Mouse (Mus musculus) cerebellum, adult 2 months (tissue): ENCODE results near the gene Cachd1. TPM values are rescaled to one million over a fixed set of nuclear protein-coding genes. Genes with fewer than 3 reads are reported as not detected.

Experiments used
- DNase-seq, 2 experiments: peaks; one replicate each; pipeline ENCODE4 v3.0.0; 2021
- H3K27ac ChIP-seq: fragments of 200-500 bp; 2 replicates; pipeline ENCODE4 v1.5.1; 2012; ENCODE audit warnings: low read length, control low read depth, inconsistent platforms; ENCODE audit not compliant: insufficient read depth
- H3K27me3 ChIP-seq: fragments of 200-500 bp; 2 replicates; pipeline ENCODE4 v1.6.1; 2012; ENCODE audit warnings: inconsistent platforms, mild to moderate bottlenecking, low read length, moderate library complexity; ENCODE audit not compliant: control insufficient read depth, insufficient read depth
- H3K4me1 ChIP-seq: fragments of 200-500 bp; 2 replicates; pipeline ENCODE4 v1.6.1; 2011; ENCODE audit warnings: low read length; ENCODE audit not compliant: control insufficient read depth, insufficient read depth
- H3K4me3 ChIP-seq: fragments of 200-500 bp; replicated peaks from 2 replicates; pipeline ENCODE3; 2011; ENCODE audit warnings: mild to moderate bottlenecking, low read depth, low read length, control low read depth; ENCODE audit not compliant: insufficient read depth
- CTCF ChIP-seq: fragments of 200-500 bp; IDR thresholded peaks from 2 replicates; pipeline ENCODE4 v1.5.1; 2011; ENCODE audit warnings: low read depth, mild to moderate bottlenecking, control low read depth, low read length, moderate library complexity, borderline replicate concordance; ENCODE audit not compliant: insufficient read depth
- POLR2A ChIP-seq: fragments of 200-500 bp; IDR thresholded peaks from 2 replicates; pipeline ENCODE4 v1.6.1; 2011; ENCODE audit warnings: low read length, control low read depth, borderline replicate concordance; ENCODE audit not compliant: insufficient read depth
- WGBS: fragments of 180-500 bp; shearing (Covaris S2); methylation state at CpG from one replicate; pipeline ENCODE4 v1.1.7; 2018; 5-methylcytosine and 5-hydroxymethylcytosine counted together
- polyA plus RNA-seq: library from polyadenylated mRNA; depleted of rRNA; stranded (reverse); fragments of >200 nt; gene quantifications from 2 replicates; pipeline ENCODE4 v1.2.3, GENCODE M21; 2012

The Cachd1 gene
- polyA plus RNA-seq, 1 experiment, result 41.4 TPM

GRCm38 (mm10) chr4:100996060-100996651, 219.7 kb downstream of the Cachd1 start:
- H3K27me3 ChIP-seq, result no peaks in the 10 kb centered on the region; the same call in 1 of the 2 replicates
- no peak overlapping the region for H3K27ac ChIP-seq
- H3K4me3 ChIP-seq, result no peak overlapping the region
- 43% methylated on average over 4 of the region's 4 CpGs for WGBS
- H3K4me1 ChIP-seq, result 0 out of 2 replicates have a peak, but pooled peaks cover 2% of the 10 kb centered on the region
- TF ChIP-seq CTCF, result no peak
- no peak for TF ChIP-seq POLR2A
- DNase-seq, result no peak

GRCm38 (mm10) chr4:100998145-100998544, 221.7 kb downstream of the Cachd1 start:
- WGBS, result 7% methylated on average over 2 of the region's 2 CpGs

GRCm38 (mm10) chr4:100998906-100999305, 222.4 kb downstream of the Cachd1 start:
- H3K4me1 ChIP-seq, result no peaks in the 10 kb centered on the region
- no peak for TF ChIP-seq CTCF
- TF ChIP-seq POLR2A, result no peak
- DNase-seq, result no peak
- H3K27me3 ChIP-seq, result no peaks in the 10 kb centered on the region; the same call in 1 of the 2 replicates
- 63% methylated on average over 8 of the region's 8 CpGs for WGBS
- no peak overlapping the region for H3K27ac ChIP-seq
- H3K4me3 ChIP-seq, result no peak overlapping the region

More at GRCm38 (mm10) chr4:100998145-100998544, 221.7 kb downstream of the Cachd1 start:
- TF ChIP-seq POLR2A (no peak), CTCF (peak; percentile 70; the same call in 1 of the 2 replicates)
- no peak overlapping the region for H3K4me3 ChIP-seq
- no peaks in the 10 kb centered on the region; the same call in 1 of the 2 replicates for H3K27me3 ChIP-seq
- H3K4me1 ChIP-seq, result no peaks in the 10 kb centered on the region
- H3K27ac ChIP-seq, result no peak overlapping the region
- DNase-seq, result peak; percentile 41 to 47

- H3K27ac ChIP-seq, result no peak overlapping the region
- no peak overlapping the region for H3K4me3 ChIP-seq
- H3K27me3 ChIP-seq, result no peaks in the 10 kb centered on the region; the same call in 1 of the 2 replicates
- 95% methylated on average over 3 of the region's 3 CpGs for whole genome bisulfite sequencing
- no peak for DNase-seq
- no peak for TF ChIP-seq CTCF
- no peak for TF ChIP-seq POLR2A
- no peaks in the 10 kb centered on the region for H3K4me1 ChIP-seq
Observed at GRCm38 (mm10) chr4:101000622-101001021, 224.1 kb downstream of the Cachd1 start.

- 80% methylated on average over 6 of the region's 6 CpGs for WGBS
- no peaks in the 10 kb centered on the region; the same call in 1 of the 2 replicates for H3K27me3 ChIP-seq
- no peak overlapping the region for H3K27ac ChIP-seq
Observed at GRCm38 (mm10) chr4:101001073-101001472, 224.6 kb downstream of the Cachd1 start.

GRCm38 (mm10) chr4:101002961-101003360, 226.5 kb downstream of the Cachd1 start:
- H3K27me3 ChIP-seq, result no peaks in the 10 kb centered on the region; the same call in 1 of the 2 replicates
- TF ChIP-seq CTCF (no peak), POLR2A (no peak)
- no peak overlapping the region for H3K27ac ChIP-seq
- DNase-seq, result no peak
- no peak overlapping the region for H3K4me3 ChIP-seq
- no peaks in the 10 kb centered on the region for H3K4me1 ChIP-seq
- WGBS, result 82% methylated on average over 16 of the region's 16 CpGs

More at GRCm38 (mm10) chr4:101001073-101001472, 224.6 kb downstream of the Cachd1 start:
- TF ChIP-seq CTCF, result no peak
- TF ChIP-seq POLR2A, result no peak
- Histone ChIP-seq H3K4me3 (no peak overlapping the region), H3K4me1 (no peaks in the 10 kb centered on the region)
- DNase-seq, result no peak

GRCm38 (mm10) chr4:101008362-101008769, 231.9 kb downstream of the Cachd1 start:
- no peaks in the 10 kb centered on the region for H3K27me3 ChIP-seq
- H3K27ac ChIP-seq, result no peak overlapping the region

GRCm38 (mm10) chr4:101009092-101009491, 232.6 kb downstream of the Cachd1 start:
- H3K27ac ChIP-seq, result no peak overlapping the region
- H3K4me1 ChIP-seq, result no peaks in the 10 kb centered on the region
- DNase-seq, result no peak
- WGBS, result 80% methylated on average over 4 of the region's 4 CpGs
- no peak for TF ChIP-seq CTCF
- no peak for TF ChIP-seq POLR2A
- no peaks in the 10 kb centered on the region for H3K27me3 ChIP-seq
- H3K4me3 ChIP-seq, result no peak overlapping the region

More at GRCm38 (mm10) chr4:101008362-101008769, 231.9 kb downstream of the Cachd1 start:
- no peak for TF ChIP-seq POLR2A
- TF ChIP-seq CTCF, result no peak
- WGBS, result 32% methylated on average over 5 of the region's 5 CpGs
- no peak for DNase-seq
- no peaks in the 10 kb centered on the region for H3K4me1 ChIP-seq
- no peak overlapping the region for H3K4me3 ChIP-seq
